Mouse (Mus musculus) embryonic facial prominence, embryonic 14.5 days (tissue): Measurements from ENCODE around the gene Robo1. TPM values are rescaled to one million over a fixed set of nuclear protein-coding genes. Genes with fewer than 3 reads are reported as not detected.

ENCODE experiments used
- ATAC-seq: fragments of 200-750 bp; cut with Nextera tagmentation; 2 replicates; pipeline ENCODE4 v1.8.0; 2017; ENCODE audit warnings: low read depth, moderate number of reproducible peaks, moderate TSS enrichment
- DNase-seq: peaks from one replicate; pipeline ENCODE4 v3.0.0-alpha.2; 2015; ENCODE audit warnings: low spot score
- H3K27ac ChIP-seq: fragments of 300-500 bp; sonication (generic); replicated peaks from 2 replicates; pipeline ENCODE4 v1.5.1; 2014; ENCODE audit warnings: low read depth, mild to moderate bottlenecking, low read length, moderate library complexity
- H3K27me3 ChIP-seq: fragments of 300-500 bp; sonication (generic); replicated peaks from 2 replicates; pipeline ENCODE4 v1.6.1; 2014; ENCODE audit warnings: low read length; ENCODE audit not compliant: control insufficient read depth, insufficient read depth
- H3K36me3 ChIP-seq: fragments of 300-500 bp; sonication (generic); 2 replicates; pipeline ENCODE4 v1.6.1; 2014; ENCODE audit warnings: low read length, mixed read lengths; ENCODE audit not compliant: control insufficient read depth, insufficient read depth
- H3K4me1 ChIP-seq: fragments of 300-500 bp; sonication (generic); 2 replicates; pipeline ENCODE4 v1.6.1; 2014; ENCODE audit warnings: antibody characterized with exemption, low read length; ENCODE audit not compliant: control insufficient read depth, insufficient read depth
- H3K4me2 ChIP-seq: fragments of 300-500 bp; sonication (generic); 2 replicates; pipeline ENCODE4 v1.6.1; 2014; ENCODE audit warnings: low read depth, mild to moderate bottlenecking, low read length, moderate library complexity, mixed read lengths
- H3K4me3 ChIP-seq: fragments of 300-500 bp; sonication (generic); 2 replicates; pipeline ENCODE4 v1.5.1; 2014; ENCODE audit warnings: low read depth, mild to moderate bottlenecking, low read length
- H3K9ac ChIP-seq: fragments of 300-500 bp; sonication (generic); 2 replicates; pipeline ENCODE4 v1.6.1; 2014; ENCODE audit warnings: low read depth, mild to moderate bottlenecking, low read length, moderate library complexity, mixed read lengths
- H3K9me3 ChIP-seq: fragments of 300-500 bp; sonication (generic); 2 replicates; pipeline ENCODE4 v1.6.1; 2016; ENCODE audit warnings: low read length; ENCODE audit not compliant: control insufficient read depth
- WGBS: fragments of 180-500 bp; shearing (Covaris S2); extraction: QIAGEN DNeasy Blood & Tissue Kit; methylation state at CpG from one replicate; pipeline ENCODE4 v1.1.7; 2014; 5-methylcytosine and 5-hydroxymethylcytosine counted together
- polyA plus RNA-seq: library from polyadenylated mRNA; unstranded; fragments of >200 nt; fragmentation: Nextera tagmentation; extraction: Ambion mirVana; gene quantifications from 2 replicates; pipeline ENCODE4 v1.2.1, GENCODE M21; 2014

Robo1 gene
- polyA plus RNA-seq, 1 experiment from 2014 or later, result 32.6 TPM

- no peak overlapping the region for H3K9ac ChIP-seq
- no peaks in the 10 kb centered on the region for H3K4me1 ChIP-seq
- no peaks in the 10 kb centered on the region for H3K9me3 ChIP-seq
- no peaks in the 10 kb centered on the region for H3K27me3 ChIP-seq
- DNase-seq, result peak; percentile 26
- 37% methylated on average over 7 of the region's 7 CpGs for WGBS
- H3K4me3 ChIP-seq, result no peak overlapping the region
- no peaks in the 10 kb centered on the region for H3K36me3 ChIP-seq
- no peak overlapping the region for H3K27ac ChIP-seq
- ATAC-seq, result no peak
- no peak overlapping the region for H3K4me2 ChIP-seq
These were observed 325.7 kb downstream of the Robo1 start for GRCm38 (mm10) chr16:72633846-72634245.

- H3K9me3 ChIP-seq, result no peaks in the 10 kb centered on the region
- DNase-seq (no peak), ATAC-seq (no peak)
- no peak overlapping the region for H3K4me3 ChIP-seq
- no peak overlapping the region for H3K9ac ChIP-seq
- no peaks in the 10 kb centered on the region for H3K4me1 ChIP-seq
- no peak overlapping the region for H3K27ac ChIP-seq
- H3K4me2 ChIP-seq, result no peak overlapping the region
- 68% methylated on average over 8 of the region's 8 CpGs for WGBS
- no peaks in the 10 kb centered on the region for H3K36me3 ChIP-seq
- no peaks in the 10 kb centered on the region for H3K27me3 ChIP-seq
These were observed 331.3 kb downstream of the Robo1 start for GRCm38 (mm10) chr16:72639332-72639940.

- ATAC-seq (no peak), DNase-seq (no peak)
- H3K9me3 ChIP-seq, result no peaks in the 10 kb centered on the region
- H3K36me3 ChIP-seq, result no peaks in the 10 kb centered on the region
- no peaks in the 10 kb centered on the region for H3K27me3 ChIP-seq
- WGBS, result 74% methylated on average over 9 of the region's 9 CpGs
- H3K4me1 ChIP-seq, result peaks cover 8% of the 10 kb centered on the region
- no peak overlapping the region for H3K9ac ChIP-seq
- no peak overlapping the region for H3K4me2 ChIP-seq
- no peak overlapping the region for H3K27ac ChIP-seq
- no peak overlapping the region for H3K4me3 ChIP-seq
These were observed 333.1 kb downstream of the Robo1 start for GRCm38 (mm10) chr16:72640932-72641811.

GRCm38 (mm10) chr16:72645890-72646289, 337.8 kb downstream of the Robo1 start:
- DNase-seq (peak; percentile 60), ATAC-seq (peak; percentile 53; the same call in 1 of the 2 replicates)
- H3K4me1 ChIP-seq, result peaks cover 11% of the 10 kb centered on the region
- H3K9ac ChIP-seq, result 0 out of 2 replicates have a peak overlapping the region, but pooled peaks have one; percentile 35
- peak overlapping the region; percentile 46 for H3K4me2 ChIP-seq
- H3K9me3 ChIP-seq, result no peaks in the 10 kb centered on the region
- no peaks in the 10 kb centered on the region for H3K36me3 ChIP-seq
- 6% methylated on average over 8 of the region's 8 CpGs for WGBS
- no peaks in the 10 kb centered on the region for H3K27me3 ChIP-seq
- peak overlapping the region; percentile 28 for H3K4me3 ChIP-seq
- H3K27ac ChIP-seq, result no peak overlapping the region

GRCm38 (mm10) chr16:72649314-72649713, 341.2 kb downstream of the Robo1 start:
- WGBS, result 30% methylated on average over 4 of the region's 4 CpGs

GRCm38 (mm10) chr16:72655411-72655810, 347.3 kb downstream of the Robo1 start:
- no peak overlapping the region for H3K4me2 ChIP-seq
- DNase-seq (peak; percentile 41), ATAC-seq (no peak)
- H3K36me3 ChIP-seq, result no peaks in the 10 kb centered on the region
- peaks cover 9% of the 10 kb centered on the region; the same call in 1 of the 2 replicates for H3K4me1 ChIP-seq
- WGBS, result 59% methylated on average over 9 of the region's 9 CpGs
- H3K27me3 ChIP-seq, result no peaks in the 10 kb centered on the region
- no peak overlapping the region for H3K4me3 ChIP-seq
- no peak overlapping the region for H3K27ac ChIP-seq
- H3K9me3 ChIP-seq, result no peaks in the 10 kb centered on the region
- H3K9ac ChIP-seq, result no peak overlapping the region

More at GRCm38 (mm10) chr16:72649314-72649713, 341.2 kb downstream of the Robo1 start:
- Histone ChIP-seq H3K9me3 (no peaks in the 10 kb centered on the region), H3K27me3 (no peaks in the 10 kb centered on the region), H3K9ac (no peak overlapping the region), H3K4me1 (peaks cover 11% of the 10 kb centered on the region), H3K4me3 (peak overlapping the region; percentile 21), H3K27ac (no peak overlapping the region), H3K4me2 (peak overlapping the region; percentile 48), H3K36me3 (no peaks in the 10 kb centered on the region)
- no peak for ATAC-seq
- DNase-seq, result peak; percentile 84

GRCm38 (mm10) chr16:72662837-72663350, 354.8 kb downstream of the Robo1 start:
- Histone ChIP-seq H3K36me3 (no peaks in the 10 kb centered on the region), H3K4me2 (peak overlapping the region; percentile 58), H3K4me1 (peaks cover 8% of the 10 kb centered on the region), H3K27ac (peak overlapping the region; percentile 98), H3K9ac (peak overlapping the region; percentile 78), H3K9me3 (no peaks in the 10 kb centered on the region), H3K4me3 (peak overlapping the region; percentile 61), H3K27me3 (no peaks in the 10 kb centered on the region)
- WGBS, result under 1% methylated on average over 18 of the region's 26 CpGs
- ATAC-seq (peak; percentile 93), DNase-seq (peak; percentile 97)

GRCm38 (mm10) chr16:72663351-72664232, 355.5 kb downstream of the Robo1 start:
- peaks cover 14% of the 10 kb centered on the region for H3K4me1 ChIP-seq
- WGBS, result under 1% methylated on average over 51 of the region's 55 CpGs
- peak; percentile 76 for DNase-seq

More at GRCm38 (mm10) chr16:72663351-72664232, 355.5 kb downstream of the Robo1 start:
- H3K4me2 ChIP-seq, result peak overlapping the region; percentile 58
- peak overlapping the region; percentile 61 for H3K4me3 ChIP-seq
- H3K9ac ChIP-seq, result peak overlapping the region; percentile 78
- peak; percentile 84 for ATAC-seq
- H3K27ac ChIP-seq, result peak overlapping the region; percentile 98
- H3K27me3 ChIP-seq, result no peaks in the 10 kb centered on the region
- no peaks in the 10 kb centered on the region for H3K36me3 ChIP-seq
- no peaks in the 10 kb centered on the region for H3K9me3 ChIP-seq
